Mouse (Mus musculus): ENCODE results near the gene Synpr.

Synpr gene

DNA sequence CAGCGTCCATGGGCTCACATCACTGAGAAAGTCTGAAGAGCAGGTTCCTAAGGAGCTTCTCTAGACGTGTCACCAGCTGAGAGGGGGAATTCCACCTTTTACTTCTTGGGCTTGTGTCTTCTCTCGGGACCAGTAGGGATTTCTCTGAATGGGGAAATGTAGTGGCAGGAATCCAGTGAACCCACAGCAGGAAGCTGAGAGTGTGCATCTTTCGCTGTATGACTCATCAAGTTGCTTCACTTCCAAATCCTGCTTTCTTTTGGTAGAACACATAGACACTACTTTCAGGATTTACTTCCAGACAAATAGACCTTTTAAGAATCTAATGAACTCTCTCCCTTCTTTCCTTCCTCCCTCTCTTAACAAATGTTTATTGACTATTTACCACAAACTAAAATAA lies 266.6 kb downstream of the Synpr start:
- peak; percentile 91 for DNase-seq (ENCODE audit: inconsistent ontology term)

DNA sequence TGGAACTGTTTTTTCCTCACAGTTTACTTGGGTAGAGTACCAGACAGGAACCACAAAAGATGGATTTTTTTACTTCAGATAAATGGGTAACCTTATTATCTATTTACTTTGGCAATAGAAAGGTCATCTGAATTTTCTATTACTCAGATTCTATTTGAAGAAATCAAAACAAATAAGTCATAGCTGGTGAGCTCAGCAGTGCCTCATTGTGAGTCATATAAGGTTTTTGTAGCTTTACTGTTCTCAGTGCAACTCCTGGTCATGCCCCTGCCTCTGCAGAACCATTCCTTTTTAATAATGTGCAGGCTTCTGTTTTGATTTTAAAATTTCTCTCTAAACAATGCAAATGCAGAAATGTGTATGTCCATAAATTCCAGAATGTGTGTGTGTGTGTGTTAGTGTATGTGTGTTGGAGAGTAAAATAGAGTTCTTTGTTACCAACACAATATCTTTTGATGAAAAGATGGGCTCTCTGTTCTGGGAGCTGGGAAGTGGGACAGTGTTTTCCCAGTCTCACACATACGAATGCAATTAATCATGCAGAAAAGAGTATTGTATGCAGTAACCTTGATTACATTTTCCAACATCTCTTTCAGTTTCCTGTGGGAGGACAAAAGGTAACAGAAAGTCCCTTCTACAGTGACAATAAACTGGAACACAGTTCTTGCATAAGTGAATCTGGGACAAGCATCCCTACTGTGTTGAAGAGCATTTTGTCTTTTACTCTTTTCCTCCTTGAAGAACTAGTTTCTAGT lies 269.2 kb downstream of the Synpr start:
- DNase-seq (ENCODE audit: inconsistent ontology term): peak; percentile 80

DNA sequence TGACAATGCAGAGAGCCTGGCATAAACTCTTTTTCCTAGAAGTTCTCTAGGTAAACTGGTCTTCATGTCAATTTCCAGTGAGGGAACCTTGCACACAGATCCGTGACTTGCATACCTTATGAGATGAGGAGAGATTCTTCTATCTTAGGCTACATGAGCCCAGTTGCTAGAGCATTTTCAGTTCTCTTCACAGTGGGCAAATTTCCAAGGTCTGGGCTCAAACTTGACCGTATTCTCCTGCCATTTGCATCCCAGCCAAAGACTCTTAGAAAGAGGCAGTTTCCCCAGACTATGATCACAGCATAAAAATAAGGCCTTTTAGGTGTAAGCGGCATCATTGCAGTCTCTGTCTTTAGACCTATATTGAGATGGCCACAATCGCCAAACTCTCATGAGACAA lies 270.1 kb downstream of the Synpr start:
- no peak for DNase-seq (ENCODE audit: inconsistent ontology term)

DNA sequence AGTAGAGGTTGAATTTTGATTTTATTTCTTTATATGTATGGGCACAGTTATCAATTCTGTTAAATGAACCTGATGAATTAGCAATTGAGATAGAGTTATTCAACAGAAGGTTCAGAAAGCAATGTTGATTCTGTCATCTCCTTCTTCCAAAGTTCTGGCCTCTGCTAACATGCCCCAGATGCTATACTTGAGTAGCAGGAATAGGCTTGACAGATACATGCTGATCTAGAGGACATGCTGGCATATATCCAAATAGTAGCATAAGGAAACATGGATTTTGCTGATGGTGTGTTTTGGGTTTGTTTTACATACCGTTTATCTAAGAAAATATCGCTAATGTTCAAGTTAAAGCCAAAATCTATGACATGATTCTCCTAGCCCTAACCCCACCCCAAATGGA lies 273.5 kb downstream of the Synpr start:
- no peak for DNase-seq (ENCODE audit: inconsistent ontology term)

DNA sequence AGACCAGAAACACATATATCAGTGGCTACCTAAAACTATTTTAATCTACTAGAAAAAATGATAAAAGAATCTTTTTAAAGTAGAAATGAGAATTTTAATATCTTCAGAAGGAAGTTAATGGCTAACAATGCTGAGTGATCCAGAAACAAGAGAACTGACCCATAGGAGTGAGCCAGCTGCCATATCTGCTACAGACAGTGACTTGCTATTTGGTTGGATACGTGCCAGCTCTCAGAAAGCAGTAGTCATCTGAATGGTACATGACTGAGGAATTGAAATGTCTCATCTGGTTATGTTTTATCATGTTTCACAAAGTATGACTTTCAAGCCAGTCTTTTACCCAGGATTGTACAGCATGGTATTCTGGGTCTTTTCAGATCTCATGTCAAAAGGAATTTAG lies 282.7 kb downstream of the Synpr start:
- DNase-seq (ENCODE audit: inconsistent ontology term): peak; percentile 87

DNA sequence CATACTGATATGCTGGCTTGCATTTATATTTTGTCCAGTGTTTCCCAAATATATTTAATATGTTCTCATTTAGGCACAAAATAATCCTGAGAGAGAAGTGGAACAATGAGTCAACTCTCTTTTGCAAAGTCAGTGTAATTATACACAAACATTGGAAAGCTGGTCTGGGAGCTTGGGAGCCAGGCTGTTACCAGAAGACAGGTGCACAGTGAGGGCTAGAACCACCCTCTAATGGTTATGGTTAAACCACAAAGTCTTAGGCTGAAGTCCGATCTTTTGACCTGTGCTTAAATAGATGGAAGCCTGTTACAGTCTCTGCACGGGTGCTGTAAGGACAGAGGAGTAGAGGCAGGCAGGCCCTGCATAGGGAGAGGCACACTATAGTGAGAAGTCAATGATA lies 283.4 kb downstream of the Synpr start:
- no peak for DNase-seq (ENCODE audit: inconsistent ontology term)

DNA sequence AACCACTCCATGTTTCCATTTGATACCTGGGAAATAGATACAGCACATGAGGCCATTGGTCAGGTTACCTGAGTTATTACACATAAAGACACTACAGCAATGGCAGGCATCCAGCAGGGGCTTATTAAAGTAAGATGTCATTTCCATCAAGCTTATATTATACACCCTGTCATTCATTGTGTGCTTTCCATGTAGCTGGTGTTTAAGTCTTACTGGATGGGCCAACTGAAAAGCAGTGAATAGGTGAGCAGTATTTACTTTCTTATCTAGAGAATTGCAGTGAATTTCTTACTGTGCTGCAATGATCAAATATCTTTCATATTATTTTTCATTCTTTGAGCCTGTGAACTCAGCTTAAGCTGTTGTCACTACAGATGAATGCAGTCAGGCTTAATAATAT lies 287.4 kb downstream of the Synpr start:
- DNase-seq (ENCODE audit: inconsistent ontology term): no peak

DNA sequence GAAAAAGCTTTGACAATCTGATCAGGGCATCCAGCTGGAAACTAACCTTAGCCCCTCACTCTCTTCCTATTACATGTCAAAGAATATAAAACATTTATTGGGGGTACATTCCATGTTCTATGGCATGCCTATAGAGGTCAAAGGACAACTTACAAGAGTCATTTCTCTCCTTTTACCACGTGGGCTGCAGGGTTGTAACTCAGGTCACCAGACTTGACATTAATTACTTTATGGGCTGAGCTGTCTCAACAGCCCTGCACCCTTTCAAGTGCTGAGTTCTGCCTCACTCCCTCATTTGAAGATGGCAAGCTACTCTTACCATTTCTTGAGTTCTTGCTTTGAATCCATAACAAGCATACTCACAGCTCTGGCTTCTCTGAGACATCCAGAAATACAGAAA lies 287.9 kb downstream of the Synpr start:
- no peak for DNase-seq (ENCODE audit: inconsistent ontology term)

DNA sequence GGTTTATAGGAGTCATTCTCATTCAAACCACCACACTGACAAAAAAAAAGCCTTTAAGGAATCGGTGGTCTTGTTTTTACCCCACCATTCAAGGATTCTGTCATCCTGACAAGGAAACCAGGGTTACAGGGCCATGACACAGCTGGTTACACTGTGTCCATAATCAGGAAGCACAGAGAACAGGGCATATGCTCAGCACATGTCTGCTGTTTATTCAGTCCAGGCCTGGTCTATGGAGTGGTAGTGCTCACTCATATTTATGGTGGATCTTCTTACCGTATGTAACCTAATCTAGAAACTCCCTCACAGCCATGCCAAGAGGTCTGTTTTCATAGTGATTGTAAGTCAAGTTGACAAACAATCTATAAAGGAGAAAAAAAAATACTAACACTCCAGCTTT lies 293.5 kb downstream of the Synpr start:
- DNase-seq (ENCODE audit: inconsistent ontology term): no peak

DNA sequence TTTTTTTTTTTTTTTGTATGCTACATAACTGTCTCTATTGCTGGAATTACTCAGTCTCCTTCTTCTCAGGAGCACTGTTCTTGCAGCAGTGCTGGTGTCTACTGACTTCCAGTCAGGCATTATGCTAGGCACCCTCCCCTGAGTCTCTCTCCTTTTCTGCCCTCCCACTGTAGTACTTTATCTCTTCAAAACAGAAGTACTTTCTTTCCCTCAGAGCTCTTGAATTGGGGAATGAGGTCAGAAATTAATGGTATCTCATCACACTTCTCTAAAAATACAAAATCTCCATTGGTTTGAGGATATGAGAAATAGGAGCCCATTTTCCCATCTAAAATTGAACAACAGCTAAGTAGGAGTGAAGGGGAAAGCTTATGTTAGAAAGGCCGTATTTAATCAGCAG lies 294.2 kb downstream of the Synpr start:
- no peak for DNase-seq (ENCODE audit: inconsistent ontology term)

DNA sequence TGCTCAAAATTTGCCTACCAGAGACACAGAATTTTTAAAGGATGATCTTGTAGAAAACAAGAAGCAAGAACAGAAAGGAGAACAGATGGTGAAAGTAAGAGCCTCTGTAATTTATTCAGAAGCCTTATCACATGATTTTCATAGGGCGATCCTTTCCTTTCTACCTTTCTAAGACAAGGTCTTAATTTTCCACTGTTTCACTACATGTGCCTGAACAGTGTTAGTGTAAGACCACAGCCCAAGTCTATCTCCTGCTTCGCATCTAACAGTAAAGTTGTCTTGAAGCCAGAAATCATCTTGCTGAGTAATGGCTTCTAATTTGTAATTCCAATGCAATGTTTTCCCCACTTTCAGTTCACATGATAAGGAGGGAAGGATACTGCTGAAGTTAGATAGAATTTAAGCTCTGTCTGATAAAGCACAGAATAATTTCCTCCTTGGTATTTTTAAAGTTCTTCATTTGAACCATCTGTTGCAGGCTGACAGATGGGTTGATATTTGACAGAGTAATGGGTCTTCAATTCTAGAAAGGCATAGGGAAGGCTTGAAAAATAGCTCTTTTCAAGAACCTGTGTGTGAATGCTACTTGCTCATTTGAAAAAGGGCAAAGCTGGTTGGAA lies 308.9 kb downstream of the Synpr start:
- DNase-seq (ENCODE audit: inconsistent ontology term): no peak

DNA sequence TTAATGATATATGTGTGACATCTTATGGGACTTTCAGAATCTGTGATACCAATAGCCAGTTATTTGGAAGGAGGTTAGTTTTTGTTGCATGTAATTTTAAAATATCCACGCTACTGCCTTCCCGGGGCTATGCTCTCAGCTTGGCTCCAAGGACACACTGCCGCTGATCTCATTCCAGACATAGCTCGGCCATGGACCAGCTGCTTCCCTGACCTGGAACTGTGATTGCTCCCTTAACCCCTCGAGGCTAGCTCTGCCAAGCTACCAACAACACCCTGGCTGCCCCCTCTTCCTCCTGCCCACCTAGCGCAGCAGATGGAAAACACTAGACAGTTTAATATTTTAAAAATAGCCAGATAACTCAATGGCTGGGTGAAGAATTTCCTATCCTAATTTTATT lies 311.7 kb downstream of the Synpr start:
- DNase-seq (ENCODE audit: inconsistent ontology term): peak; percentile 70

DNA sequence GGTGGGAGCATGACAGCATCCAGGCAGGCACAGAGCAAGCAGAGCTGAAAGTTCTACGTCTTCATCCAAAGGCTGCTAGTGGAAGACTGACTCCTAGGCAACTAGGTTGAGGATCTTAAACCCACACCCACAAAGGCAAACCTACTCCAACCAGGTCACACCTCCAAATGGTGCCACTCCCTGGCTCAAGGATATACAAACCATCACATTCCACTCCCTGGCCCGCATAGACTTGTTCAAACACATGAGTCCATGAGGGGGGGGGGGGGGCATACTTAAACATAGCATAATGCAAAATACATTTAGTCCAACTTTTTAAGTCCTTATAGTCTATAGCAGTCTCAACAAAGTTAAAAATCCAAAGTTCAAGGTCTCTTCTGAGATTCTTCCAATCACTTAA lies 312.6 kb downstream of the Synpr start:
- no peak for DNase-seq (ENCODE audit: inconsistent ontology term)

DNA sequence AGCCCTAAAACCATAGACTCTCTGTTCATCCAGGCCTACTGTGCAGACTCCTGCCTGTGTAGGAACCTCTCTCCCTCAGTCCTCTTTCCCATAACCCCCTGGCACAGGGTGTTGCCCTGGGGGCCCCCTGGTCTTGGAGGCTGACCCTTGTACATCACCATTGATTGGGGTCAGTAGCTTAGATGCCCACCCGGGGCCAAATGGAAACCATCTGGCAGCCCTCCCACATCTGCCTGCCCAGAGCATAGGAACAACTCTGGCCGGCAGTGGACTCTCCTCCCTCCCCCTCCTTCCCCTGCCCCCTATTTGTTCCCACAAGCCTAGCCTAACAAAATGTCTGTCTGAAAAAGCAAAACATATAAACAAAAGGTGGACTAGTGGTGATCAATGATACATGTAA lies 336.0 kb downstream of the Synpr start:
- DNase-seq (ENCODE audit: inconsistent ontology term): no peak

DNA sequence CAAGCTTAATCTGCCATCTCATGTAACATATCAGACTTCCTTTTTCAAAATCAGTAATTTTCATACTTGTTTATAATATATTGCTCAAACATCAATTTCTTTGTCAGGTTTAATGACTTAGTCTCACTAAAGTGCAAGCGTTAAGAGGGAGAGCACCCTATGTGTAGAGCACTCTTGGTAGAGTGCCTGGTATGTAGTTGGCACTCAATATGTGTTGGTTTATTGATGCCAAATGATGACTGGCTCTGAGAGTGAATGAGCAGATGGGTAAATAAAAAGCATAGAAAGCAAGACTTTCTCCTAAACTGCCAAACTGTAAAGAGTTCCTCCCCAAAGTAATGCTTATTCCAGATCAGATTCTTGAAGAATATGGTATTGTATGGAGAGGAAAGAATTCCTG lies 365.3 kb downstream of the Synpr start:
- no peak for DNase-seq (ENCODE audit: inconsistent ontology term)

DNA sequence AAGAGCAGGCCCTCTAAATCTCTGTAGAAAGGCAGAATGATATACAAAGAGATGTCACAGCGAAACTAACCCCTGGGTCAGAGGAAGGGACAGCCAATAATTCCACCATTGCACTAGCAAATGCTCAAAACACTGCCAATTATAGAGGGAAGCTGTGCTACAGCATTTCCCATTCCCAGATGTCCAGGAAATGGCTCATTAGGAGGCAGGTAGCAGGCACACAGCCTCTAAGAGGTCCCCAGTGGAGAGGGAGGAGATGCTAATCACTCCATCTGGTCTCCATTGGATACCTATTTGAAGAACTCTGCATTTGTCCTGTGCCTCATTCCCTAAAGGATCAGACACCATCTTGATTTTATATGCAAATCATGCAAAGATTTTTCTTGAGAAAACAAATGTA lies 366.5 kb downstream of the Synpr start:
- DNase-seq (ENCODE audit: inconsistent ontology term): no peak

DNA sequence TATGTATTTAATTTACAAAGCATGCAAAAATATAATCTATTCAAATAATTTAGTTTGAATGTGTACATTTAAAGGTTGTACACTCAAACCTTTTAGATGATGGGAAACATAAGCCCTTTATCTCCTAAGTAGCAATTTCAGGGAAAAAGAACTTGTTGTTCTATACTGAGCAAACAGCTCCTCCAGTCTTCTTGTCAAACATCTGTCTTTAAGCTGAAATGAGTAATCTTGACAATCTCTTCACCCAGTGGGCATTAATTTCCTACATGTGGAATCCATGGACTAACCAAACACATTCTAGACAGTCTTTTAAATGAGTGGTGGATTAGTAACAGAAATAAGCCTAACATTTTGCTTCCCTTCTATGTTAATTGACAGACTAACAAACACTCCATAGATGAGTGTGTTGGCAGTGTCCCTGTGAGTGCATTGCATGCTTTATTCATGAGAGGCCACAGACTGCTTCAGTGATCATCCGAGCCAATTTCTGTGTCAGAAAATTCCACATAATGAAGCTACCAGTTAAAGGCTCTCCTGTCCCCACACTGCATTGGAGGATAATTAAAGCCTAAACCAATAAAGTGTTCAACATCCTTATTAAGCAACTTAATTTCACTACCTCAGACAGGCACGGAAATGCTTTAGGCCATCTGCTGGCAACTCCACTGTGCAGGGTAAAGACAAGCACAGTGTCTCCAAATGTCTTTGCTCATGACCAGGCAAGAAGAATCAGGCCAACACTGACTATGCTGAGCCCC lies 367.1 kb downstream of the Synpr start:
- DNase-seq (ENCODE audit: inconsistent ontology term): peak; percentile 91
